Mouse (Mus musculus) left cerebral cortex, postnatal 4 days (tissue): ENCODE results near the gene Ank2. TPM values are rescaled to one million over a fixed set of nuclear protein-coding genes. Genes with fewer than 3 reads are reported as not detected.

Experiments used
- DNase-seq: peaks from one replicate; pipeline ENCODE4 v3.0.0-alpha.2; 2022
- intact Hi-C: fragments of 180-260 bp; cut with DNase I; formaldehyde crosslinking; loops from one replicate; pipeline ENCODE4 v1.15.1; 2025
- total RNA-seq, 2 experiments: library from RNA; stranded (reverse); gene quantifications; 2 replicates each; pipeline ENCODE4 v1.2.3; 2021

Ank2 gene
- total RNA-seq, 2 experiments from 2014 or later: 971 to 1,020 TPM

DNA sequence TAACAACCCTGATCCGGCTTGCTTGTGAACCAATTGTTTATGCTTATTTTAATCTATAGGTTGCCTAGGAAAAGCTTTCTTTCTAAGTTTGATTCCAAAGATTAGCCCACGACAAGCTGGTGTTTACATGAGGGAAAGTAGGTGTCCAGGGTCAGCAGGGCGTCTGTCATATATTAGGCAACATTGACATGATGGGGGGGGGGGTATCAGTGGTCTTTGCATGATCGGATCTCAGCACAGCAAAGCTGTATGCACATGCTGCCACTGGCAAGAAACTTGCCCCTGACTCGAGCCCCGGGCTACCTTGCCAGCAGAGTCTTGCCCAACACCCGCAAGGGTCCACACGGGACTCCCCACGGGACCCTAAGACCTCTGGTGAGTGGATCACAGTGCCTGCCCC is 358.6 kb downstream of the Ank2 start:
- no peak for DNase-seq

DNA sequence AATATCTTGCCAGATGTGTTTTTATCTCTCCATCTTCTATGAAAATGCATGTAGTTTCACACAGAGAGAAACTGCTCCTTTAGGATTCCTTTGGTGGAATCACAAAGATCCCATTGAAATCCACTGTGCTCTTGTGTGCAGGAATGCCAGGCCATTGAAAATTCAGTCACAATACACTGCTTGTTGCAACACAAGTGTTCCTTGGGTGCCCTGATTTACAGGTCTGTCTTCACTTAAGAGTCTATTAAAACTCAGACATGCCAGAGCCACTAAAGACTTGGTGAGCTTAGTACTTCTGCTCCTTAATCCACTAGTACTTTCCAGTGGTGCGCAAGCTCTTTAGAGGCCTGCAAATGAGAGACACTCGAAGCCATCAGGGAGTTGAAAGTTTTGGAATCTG is 359.5 kb downstream of the Ank2 start:
- intact Hi-C loops: no loop called here
- no peak for DNase-seq

More for the DNA sequence above, 358.6 kb downstream of the Ank2 start:
- intact Hi-C loops: no loop called here

DNA sequence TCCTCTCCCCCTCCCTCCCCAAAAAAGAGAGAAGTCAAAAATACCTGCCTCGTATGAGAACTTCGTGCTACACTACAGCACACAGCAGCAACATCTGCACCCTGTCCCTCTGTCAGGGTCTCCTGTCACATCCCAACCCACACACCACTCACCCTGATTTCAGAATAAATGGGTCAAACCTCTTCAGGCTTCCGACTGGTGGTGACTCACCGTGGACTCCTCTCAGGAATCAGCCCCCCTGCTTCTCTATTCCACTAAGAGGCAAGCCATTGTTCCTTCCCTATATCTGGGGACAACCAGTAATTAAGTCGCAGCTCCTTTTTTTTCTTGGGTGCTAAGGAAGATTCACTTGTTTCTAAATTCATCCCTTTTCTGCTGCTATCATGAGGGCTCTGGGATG is 361.6 kb downstream of the Ank2 start:
- DNase-seq: no peak
- intact Hi-C loops: no loop called here

DNA sequence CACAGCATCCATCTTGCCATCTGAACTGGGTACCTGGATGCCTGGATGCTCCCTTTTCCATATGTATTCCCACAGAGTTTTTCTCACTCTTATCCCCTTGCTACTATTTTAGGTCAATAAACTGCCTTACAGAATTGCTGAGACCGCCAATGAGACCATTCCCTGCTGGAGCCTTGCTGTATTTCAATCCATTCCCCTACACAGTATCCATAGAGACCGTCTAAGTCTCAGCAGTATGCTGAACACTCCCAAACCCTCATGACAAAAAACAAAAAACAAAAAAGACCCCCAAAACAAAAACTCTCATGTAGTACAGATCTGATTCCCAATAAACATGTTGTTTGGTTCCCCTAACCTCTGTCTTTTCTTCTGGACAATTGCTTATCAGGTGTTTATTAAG is 365.1 kb downstream of the Ank2 start:
- intact Hi-C loops: no loop called here
- DNase-seq: no peak

DNA sequence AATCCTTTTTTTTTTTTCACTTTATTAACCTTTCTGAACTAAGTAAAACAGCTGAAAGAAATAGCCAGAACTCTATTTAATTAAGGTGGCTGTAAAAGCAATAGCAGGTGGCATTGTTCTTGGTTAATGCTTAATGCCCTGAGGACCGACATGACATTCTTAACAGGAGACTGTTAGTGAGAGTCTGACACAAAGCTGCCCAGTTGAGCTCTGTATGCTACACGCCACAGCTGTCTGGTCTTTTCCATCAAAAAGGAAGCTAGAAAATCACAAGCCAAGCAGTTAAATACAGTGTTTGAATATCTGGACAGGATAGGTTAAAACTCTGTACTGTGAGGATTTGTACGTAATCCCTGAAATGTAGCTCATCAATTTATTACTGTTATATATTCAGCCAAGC is 368.1 kb downstream of the Ank2 start:
- intact Hi-C loops: no loop called here
- no peak for DNase-seq

DNA sequence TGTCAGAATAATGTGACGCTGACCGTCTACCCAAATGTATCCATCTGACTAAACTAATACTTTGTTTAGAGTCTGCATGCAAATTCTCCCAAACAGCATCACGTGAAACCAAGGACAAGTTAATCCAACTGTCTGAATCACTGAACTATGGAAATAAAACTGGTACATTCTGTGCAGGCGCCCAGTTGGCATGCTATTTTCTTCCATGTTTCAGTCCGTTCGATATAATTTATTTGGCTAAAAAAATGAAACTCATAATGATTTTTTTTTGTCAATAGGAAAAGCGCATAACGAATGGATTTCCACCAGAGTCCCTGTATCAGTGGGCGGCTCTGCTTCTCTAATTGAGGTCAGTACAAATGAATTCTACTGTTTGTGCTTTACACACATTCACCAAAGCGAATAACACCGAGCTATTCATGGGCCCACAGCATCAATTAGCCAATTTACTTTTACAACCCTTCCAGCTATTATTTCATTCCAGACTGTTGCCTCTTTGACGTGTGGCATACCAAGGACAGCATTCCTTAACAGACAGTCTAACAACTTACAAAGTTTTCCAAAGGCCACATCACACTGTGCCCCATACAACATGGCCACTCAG is 368.9 kb downstream of the Ank2 start:
- intact Hi-C loops: no loop called here
- no peak for DNase-seq

DNA sequence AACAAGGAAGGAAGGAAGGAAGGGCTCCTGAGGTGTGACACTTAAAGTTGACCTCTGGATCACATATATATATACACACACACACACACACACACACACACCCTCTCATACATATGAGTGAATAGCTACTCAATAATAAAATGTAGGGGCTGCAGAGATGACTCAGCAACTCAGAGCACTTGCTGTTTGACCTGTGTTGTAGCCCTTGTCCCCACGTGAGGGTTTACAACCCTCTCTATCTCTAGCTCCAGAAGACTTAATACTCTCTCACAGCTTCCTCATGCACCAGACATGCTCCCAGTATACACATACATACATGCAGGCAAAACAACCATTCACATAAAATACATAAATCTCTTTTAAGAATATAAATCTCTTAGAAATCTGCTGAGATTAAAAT is 369.4 kb downstream of the Ank2 start:
- intact Hi-C loops: no loop called here
- DNase-seq: no peak

DNA sequence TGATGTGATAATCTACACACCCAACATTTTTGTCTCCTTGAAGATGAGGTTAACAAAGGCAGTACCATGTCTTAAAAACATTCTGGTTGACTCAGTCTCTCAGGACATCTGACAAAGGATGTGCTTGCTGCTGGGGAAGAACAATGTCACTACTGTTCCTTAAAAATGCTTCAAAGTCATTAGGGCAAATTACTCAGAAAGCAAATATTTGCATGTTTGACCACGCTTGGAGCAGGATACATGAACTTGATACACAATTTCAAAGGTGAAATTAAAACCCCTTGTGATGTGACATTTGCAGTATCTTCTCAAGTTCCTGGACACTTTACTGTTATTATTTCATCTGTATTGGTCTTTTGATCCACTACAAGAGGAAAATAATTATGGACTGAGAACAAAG is 371.5 kb downstream of the Ank2 start:
- no peak for DNase-seq
- intact Hi-C loops: no loop called here

DNA sequence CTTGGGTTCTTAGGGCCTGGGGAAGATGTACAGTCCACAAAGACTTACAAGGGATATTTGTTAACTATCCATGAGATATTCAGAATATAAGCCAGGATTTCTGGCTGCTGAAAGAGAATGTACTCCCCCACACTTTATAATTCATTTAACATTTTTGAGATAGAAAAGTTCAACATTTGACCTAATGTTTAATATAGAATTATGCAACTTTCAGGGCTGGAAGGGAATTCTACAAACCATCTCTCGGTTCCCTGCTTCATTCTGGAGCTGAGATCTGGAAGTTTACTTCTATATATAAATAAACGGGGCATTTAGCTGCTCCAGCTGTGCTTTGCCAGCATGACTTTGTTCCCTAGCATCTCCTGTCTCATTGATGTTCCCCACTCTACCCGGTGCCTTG is 372.9 kb downstream of the Ank2 start:
- intact Hi-C loops: no loop called here
- no peak for DNase-seq

DNA sequence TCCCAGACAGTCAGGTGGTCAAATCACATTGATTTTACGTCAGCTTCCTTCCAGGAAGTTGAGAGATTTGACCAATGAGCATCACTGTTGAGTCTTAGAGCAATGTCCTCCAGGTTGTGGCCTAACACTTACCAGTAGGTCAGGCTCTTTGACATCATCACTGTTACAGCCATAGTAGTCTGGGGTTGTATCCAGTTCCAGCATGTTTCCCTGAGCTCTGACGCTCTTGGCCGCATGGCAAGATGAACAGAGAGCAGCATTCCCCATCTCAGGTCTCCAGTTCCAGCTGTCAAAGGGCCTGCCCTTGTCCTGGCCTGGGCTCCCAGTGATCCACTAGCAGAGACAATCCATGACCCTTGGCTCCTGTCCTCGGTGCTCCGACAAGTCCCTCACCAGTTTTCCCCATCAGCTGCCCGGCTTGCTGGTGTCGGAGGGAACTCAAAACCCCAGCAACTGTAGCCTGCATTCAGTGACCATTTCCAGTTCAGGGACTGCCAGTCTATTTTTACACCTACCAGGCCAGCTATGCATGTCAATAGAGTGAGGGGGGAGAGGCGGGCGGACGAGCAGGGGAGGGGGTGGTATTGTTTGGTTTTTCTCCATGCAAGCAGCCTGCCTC is 374.7 kb downstream of the Ank2 start:
- intact Hi-C loops: no loop called here
- no peak for DNase-seq

DNA sequence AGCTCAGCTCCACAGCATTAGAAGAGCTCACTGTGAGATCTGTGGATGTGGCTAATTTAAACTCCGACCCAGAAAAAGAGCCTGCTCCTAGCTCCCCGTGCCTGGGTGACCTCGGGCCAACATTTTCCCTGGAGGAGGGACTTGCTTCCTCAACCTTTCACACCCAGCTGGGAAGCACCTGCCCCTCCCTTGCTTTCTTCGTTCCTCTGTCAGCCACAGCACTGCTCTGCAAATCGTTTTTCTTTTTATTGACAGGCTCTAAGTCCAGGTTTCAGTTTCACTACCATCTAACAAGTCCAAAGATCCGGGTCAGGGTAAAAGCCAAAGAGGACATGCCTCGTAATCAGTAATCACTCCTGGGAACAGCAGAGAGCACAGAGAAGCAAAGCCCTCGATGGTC is 375.8 kb downstream of the Ank2 start:
- intact Hi-C loops: no loop called here
- no peak for DNase-seq

DNA sequence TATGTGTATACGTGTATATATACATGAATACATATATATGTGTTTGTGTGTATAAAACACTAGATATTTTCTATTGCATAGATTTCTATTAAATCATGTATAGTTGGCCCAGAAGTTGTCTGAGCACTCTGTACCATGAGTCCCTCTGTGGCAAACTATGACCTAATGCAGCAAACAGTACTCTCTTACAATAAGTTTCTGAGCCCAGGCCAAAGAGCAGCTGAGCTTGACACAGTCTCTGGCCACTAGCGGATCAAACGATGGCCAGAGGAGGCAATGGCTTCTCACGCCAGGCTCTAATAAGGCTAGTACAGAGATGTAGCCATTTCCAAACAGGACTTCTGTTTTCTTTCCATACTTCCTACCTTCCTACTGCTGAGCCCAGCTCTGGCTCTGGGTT is 380.4 kb downstream of the Ank2 start:
- DNase-seq: no peak
- intact Hi-C loops: no loop called here

DNA sequence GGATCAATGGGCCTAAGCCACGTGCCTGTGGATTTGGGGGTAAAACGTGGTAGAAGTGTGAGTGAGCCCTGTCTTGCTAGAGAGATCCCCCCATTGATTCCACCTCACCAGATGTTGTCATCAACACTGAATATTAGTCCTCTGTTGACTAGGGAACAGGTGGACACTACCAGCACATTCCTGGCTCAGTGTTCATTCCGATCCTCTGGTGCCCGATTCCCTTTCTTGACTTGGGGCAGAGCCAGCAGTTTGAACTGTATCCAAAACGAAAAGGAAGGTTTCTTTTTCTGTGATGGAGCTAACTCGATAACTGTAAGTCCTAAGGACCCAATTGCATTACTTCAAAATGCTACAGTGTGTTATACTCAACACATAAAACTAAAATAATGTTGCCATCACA is 382.9 kb downstream of the Ank2 start:
- peak; percentile 17 for DNase-seq
- intact Hi-C loops: no loop called here

DNA sequence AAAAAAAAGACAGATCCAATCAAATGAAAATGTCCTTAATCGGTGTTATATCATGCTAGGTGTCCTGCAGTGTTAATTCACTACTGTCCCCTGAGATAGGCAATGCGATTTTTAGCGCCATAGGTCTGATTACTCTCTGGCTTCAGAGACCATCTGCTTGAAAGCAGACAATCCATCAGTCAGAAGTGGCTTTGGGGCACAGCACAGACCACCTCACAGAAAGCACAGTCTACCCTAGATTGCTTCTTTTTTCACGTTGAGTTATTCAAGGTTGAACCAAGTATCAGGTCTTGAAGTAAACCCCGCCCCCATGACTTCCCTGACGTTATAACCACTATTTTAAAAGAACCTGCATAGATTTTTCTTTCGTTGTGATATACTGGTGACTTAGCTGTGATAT is 385.9 kb downstream of the Ank2 start:
- intact Hi-C loops: no loop called here
- no peak for DNase-seq

DNA sequence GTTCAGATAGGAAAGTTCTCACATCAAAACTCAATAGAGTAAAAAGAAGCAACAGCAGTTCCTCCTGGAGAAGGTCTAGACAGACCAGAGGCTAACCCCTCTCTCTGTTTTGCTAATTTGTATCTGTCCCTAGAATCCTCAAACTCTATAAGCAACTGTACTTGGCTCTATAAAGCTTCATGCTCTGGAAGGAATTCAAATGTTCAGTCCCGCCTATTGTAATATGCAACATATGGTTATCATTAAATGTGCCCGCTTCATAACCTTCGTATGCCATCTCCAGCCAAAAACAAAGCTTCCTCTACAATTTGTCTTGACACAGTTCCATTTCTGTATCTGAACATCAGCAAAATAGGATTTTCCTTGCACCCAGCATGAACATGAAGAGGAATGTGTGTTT is 389.7 kb downstream of the Ank2 start:
- intact Hi-C loops: no loop called here
- DNase-seq: no peak

DNA sequence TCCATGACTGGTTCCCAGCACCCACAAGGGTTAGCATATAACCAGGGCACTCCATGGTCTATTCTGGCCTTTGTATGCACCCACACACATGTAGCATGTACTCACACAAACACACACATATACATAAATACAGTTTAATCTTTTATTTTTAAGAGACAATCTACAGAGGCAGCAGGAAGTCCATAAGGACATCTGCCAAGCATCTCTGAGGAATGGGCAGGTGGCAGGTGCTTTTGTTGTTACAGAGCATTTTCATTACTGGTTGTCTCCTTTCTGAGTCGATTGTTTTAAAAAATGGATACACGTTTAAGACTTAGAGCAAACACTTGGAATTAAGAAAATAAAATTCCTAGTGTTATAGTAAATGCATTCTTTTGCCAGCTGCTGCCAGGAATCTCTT is 390.7 kb downstream of the Ank2 start:
- no peak for DNase-seq
- intact Hi-C loops: no loop called here

DNA sequence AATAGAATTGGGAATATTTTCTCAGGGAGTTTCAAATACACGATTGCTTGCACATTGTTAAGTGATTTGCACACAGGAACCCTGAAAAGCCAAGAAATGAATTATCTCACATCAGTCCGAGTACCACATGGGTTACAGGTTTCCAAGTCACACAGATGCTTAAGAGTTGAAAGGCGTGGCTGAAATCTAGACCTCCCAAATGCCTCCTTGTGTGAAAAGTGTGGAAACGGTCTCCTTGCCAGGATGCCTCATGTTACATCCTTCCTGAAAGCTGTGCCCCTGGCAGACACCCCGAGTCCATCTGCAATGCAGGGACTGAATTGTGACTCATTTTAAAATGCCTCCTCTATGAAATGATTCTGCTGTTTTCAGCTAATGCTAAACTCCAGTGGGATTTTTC is 391.9 kb downstream of the Ank2 start:
- peak; percentile 45 for DNase-seq
- intact Hi-C loops: no loop called here

DNA sequence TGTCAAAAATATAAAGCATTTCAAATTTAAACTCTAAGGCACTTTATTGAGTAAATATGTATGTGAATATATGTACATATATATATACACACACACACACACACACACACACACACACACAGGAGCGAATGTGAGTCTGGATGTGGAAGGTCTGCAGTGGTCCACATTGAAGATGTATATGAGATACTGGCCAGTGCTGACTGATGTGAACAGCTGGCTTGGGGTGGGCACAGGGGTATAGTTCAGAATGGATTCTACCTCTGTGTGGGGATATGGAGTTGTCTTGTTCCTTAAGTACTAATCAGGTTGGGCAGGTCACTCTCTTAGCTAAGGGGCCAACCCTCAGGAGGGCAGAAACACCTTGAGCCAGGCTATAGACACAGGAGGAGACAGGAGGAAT is 397.8 kb downstream of the Ank2 start:
- intact Hi-C loops: no loop called here
- DNase-seq: no peak

DNA sequence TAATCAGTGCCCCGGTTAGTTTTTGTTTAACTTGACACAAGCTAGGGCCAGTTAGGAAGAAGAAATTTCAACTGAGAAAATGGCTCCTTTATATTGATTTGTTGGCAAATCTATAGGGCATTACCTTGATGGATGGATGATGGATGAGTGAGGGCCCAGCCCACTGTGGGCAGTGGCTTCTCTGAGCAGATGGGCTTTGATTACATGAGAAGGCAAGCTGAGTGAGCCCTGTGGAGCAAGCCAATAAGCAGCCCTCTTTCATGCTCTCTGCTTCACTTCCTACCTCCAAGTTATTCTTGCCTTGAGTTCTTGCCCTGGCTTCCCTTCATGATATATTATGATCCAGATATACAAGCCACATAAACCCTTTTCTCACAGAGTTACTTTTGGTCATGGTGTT is 401.4 kb downstream of the Ank2 start:
- intact Hi-C loops: no loop called here
- DNase-seq: peak; percentile 11

DNA sequence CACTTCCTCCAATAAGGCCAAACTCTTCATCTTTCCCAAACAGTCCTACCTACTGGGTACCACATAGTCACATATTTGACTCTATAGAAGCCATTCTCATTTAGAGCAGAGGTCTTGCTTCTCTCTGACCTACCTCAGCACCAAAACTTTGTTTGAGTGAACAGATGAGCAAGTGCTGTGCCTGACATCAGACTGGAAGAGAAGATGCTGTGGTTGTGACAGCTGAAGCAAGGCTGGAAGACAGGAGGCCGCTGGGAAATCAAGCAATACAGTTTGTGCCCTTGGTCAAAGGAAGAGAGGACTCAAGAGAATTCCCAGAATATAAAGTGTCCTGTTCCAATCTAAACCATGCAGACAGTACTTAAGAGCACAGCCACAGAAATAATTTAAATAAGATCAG is 402.0 kb downstream of the Ank2 start:
- no peak for DNase-seq
- intact Hi-C loops: no loop called here

DNA sequence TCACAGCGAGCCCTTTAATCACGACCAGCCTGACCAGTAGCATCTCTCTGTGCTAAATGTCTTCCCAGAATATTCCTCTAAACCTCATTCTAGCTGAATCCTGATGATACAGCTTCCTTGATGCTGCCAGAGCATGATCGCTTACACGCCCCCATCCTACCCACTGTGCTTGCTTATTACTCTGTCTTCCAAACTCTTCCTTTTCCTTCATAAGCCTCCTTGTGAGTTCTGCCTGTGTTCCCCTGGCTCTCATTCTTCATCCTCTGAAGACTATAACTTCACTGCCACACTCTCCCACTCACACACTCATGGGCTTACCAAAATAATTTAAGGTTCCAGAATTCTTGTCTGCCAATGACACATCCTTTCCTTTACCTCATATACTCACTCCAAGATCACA is 405.5 kb downstream of the Ank2 start:
- intact Hi-C loops: no loop called here
- no peak for DNase-seq

DNA sequence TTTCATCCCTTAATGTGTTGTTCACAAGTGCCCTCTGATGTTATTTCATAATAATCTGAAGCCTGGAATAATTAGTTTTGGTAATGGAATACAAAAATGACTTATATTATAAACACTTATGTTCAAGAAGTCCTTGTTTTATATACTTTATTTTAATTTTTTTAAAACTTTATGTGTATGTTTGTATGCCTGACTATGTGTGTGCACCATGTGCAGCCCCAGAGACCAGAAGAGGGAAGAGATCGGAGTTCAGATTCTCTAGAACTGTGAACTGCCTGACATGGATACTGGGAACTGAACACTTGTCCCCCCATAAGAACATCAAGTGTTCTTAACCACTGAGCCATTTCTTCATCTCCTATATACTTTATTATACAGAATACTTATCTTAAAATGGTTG is 411.6 kb downstream of the Ank2 start:
- DNase-seq: no peak
- intact Hi-C loops: no loop called here

DNA sequence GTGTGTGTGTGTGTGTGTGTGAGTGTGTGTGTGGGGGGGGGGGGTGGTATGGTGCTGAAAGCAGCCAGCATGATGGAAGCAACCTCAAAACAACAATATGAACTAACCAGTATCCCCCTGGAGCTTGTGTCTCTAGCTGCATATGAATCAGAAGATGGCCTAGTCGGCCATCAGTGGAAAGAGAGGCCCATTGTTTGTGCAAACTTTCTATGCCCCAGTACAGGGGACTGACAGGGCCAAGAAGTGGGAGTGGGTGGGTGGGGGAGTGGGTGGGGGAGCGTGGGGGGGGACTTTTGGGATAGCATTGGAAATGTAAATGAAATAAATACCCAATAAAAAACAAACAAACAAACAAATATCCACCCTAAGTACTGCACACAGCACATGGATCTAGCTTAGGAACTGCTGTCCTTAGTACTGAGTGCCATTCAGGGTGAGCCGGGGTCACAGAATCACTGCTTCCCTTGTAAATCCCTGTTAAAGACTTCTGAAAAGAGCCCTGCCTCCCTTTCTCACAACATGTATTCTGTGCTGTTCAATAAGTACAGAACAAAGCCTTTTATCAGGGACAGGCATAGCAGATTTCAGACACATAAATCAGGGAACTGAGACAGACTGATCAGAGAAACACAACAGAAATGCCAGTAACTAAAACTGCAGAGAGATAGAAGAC is 412.2 kb downstream of the Ank2 start:
- no peak for DNase-seq
- intact Hi-C loops: no loop called here
